Mouse (Mus musculus) T-helper 17 cell (primary cell): ENCODE data around the gene Rai1.

ENCODE experiments used
- in situ Hi-C, 2 experiments: fragments of 300-600 bp; cut with MboI, MseI; formaldehyde crosslinking; loops; 1 replicate in 1 of 2; 2 replicates in 1 of 2; pipeline ENCODE4 v1.15.1; 2025; ENCODE audit warnings: high pct_unique_total_duplicates in 2 of 2

Gene Rai1

DNA sequence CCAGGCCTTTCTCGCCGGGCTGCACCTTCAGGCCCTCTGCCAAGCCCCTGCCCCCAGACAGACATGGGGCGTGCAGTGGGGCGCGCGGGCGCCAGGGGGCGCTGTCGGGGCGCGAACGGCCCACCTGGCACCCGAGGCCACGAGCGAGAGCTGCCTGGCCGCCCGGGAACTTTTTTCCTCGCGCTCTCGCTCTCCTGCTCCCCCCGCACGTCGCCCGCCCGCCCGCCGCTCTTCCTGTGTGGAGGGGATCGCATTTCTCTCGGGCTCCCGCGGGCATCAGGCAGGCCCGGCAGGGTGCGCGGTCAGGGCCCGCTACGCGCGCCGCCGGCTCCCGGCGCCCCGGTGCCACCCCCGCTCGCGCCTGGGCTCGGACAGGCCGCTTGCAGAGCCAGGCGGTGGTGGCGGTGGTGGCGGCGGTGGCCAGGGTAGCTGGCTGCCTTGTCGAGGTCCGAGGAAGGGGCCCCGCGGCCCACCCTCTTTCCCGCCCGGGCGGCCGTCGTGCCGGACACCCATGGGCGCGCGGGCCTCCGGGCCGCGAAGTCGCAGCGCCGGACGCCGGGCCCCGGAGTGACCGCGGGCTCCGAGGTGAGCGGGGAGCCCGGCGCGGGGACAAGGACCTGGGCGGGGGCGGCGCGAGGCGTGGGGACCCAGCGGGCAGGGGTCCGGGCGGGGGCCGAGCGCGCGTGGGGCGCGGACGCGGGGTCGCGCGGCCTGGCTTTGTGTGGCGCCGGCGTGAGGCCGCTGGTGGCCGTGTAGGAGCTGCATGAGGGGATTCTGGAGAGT is at the start of gene Rai1:
Rai1 (plus strand) TSS at position 204 of the 783 bp plus-strand sequence.
- in situ Hi-C loops, result loop anchor here in 1 of 2 experiments (10.0 kb wide), 1 partner anchor 770 kb away; the partner anchor contains the start of gene Tmem11

DNA sequence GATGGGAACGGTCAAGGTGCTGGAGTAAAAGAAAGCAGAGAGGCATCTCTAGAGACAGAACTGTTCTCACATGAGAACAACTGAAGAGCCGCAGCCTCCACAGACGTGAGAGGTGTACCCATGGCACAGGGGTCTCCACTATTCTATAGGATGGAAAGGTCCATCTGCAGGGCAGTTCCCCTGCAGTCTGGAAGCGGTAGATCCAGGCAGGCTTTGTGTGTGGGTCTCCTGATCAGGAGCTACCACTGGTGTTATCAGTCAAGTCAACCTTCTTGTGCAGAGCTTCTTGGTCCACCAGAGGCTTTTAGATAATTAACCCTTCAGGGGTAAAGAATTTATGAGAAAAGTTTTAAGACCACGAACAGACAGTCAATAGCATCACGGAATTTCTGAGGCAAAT is 48.3 kb upstream of the Rai1 start:
- in situ Hi-C loops, result no loop called here

DNA sequence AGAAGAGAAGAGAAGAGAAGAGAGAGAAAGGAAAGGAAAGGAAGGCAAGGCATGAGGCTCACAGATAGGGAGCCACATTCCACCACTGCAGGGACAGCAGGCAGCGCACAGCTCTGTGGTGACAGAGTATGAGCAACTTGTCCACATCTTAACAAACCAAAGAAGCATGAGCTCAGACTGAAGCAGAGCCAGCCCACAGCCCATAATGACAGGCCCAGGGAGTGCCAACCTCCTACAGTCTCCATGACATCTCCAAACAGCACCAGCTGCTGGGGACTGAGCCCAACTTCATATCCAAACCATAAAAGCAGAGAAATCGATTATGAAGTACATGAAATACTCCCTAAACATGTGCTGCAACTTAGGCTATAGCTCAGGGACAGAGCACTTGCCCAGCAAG is 46.8 kb upstream of the Rai1 start:
- in situ Hi-C loops, result no loop called here

DNA sequence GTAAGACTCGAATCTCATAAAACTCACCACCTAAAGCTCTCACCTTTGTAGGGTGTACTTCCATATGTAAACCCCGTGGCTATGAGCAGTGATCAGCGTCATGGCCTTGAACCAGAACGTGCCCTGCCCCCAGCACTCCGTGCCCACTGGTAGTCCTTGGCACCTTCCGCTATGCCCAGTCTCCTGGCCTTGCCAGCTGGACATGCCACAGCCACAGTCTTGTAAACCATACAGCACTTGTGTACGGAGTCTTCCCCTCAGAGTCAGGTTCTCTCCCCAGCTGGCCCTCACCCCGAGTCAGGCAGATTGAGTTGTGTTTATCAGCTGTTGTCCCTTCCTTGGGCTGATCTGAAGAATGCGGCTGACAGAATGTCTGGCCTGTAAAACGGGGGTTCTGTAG is 46.4 kb upstream of the Rai1 start:
- in situ Hi-C loops, result no loop called here

DNA sequence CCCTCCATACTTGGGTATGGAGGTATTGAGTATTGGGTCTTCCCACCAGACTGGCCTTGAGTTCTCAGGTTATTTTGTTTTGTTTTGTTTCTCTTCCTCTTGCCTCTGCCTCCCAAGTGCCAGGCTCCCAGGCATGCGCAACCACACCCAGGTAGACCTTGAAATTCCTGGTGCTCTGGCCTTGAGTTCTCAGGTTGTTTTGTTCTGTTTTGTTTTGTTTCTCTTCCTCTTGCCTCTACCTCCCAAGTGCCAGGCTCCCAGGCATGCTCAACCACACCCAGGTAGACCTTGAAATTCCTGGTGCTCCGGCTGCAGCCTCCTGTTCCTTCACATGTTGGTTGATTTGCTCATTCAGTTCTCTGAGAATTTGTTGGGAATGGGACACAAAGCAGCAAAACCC is 44.8 kb upstream of the Rai1 start:
- in situ Hi-C loops, result no loop called here

DNA sequence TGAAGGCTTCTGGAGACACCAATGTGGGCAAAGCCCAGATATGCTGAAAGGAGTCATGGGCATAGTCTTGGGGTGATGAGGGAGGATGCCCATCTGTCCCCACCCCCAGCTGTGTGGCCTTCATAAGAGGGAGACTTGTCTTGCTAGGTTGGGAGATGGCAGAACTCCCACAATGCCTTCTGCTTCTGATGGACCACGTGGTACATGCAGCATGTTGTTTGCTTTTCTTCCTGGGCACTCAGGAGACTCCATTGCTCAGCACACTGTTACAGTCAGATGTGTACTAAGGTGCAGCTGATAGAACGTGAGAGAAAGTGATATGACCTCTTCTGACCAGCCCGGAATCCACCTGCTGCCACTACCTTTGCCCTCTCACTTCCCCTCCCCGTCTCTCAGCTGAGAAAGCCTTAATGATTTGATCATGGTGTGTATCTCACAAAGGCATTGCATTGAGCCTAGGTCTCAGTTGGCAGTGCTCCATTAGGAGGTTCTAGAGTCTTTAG is 43.3 kb upstream of the Rai1 start:
- in situ Hi-C loops, result no loop called here

DNA sequence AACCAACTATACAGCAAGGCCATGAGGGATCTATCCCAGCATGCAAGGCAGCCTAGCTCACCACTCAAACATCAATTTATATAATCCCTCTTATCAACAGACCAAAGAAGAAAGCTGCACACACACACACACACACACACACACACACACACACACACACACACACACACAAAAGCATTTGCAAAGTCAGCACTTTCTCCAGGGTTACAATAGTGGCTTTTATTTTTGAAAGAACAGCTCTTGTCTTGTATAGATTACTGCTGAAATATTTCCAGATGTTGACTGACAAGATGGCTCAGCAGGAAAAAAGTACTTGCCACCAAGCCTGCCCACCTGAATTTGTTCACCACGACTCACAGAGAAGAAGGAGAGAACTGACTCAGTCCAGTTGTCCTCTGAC is 39.5 kb upstream of the Rai1 start:
- in situ Hi-C loops, result loop anchor here (5.0 kb wide), 2 partner anchors 88 to 188 kb away; no protein-coding TSS in a partner anchor

DNA sequence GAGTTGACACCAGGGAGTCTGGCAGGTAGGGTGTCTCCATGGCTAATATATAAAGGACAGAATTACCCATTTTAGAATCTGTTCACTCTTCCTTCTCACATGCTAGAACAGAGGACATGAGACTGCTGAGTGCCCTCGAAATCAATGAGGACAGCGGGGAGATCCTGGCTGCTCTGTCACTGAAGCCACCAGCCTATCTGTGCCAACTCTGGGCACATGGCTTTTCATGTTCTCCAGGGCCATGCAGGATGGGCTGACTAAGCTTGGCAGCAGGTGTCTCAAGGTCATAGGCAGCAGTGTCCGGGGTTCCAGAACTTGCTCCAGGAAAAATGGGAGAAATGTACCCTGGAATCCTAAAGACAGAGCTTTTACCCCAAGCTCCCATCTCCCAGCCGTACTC is 37.2 kb upstream of the Rai1 start:
- in situ Hi-C loops, result loop anchor here (5.0 kb wide), 2 partner anchors 90 to 190 kb away; no protein-coding TSS in a partner anchor

DNA sequence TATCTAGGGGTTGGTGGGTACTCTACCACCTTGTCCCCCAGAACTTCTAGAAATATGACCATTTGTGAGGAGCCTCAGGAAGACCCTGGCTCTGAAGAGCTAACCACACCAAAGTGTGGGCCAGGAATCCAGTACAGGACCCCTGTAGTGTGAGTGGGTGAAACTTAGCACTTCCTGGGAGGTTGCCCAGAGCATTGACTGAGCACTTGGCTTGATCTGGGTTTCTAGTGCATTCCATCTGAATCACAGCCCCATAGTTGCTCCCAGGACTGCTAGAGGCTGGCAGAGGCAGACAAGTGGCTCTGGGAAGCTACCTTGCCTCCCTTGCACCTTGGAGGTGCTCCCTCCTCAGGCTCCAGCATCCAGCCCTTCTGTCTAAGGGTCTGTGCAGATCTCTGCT is 36.2 kb upstream of the Rai1 start:
- in situ Hi-C loops, result loop anchor here (5.0 kb wide), 2 partner anchors 91 to 191 kb away; no protein-coding TSS in a partner anchor

DNA sequence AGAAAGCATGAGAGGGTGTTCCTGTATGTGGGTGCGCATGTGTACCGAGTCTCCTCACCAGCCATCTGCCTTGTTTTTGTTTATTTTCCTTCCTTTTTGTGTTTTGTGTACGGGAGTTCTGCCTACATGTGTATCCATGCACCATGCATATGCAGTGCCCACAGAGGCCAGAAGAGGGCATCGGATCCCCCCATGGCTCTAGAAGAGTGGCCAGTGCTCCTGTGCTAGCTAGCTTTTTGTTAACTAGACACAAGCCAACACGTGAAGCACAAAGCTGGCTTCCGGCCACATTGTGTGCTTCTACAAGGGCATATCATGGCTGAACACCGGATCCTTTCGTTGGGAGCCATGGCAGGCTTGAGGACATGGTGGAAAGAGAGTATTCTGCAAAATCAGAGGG is 34.2 kb upstream of the Rai1 start:
- in situ Hi-C loops, result loop anchor here in 1 of 2 experiments (5.0 kb wide), 1 partner anchor 98 kb away; no protein-coding TSS in a partner anchor

DNA sequence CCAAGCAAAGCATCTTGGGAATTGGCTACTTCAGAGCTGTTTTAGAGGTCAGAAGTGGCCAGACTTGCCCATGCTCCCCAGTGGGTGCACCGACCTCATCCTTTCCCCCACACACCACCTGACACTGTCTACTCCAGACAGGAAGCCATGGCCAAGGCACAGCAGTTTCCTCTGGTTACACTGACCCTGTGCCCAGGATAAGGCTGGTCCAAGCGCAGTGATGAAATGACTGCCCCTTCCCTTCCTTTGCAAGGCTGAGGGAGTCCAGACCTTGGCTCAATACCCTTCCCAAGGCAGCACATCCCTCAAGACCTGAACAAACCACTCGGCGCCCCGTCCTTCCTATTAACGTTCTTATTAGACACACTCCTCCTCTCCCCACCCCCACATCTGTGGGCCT is 33.6 kb upstream of the Rai1 start:
- in situ Hi-C loops, result loop anchor here in 1 of 2 experiments (5.0 kb wide), 1 partner anchor 99 kb away; no protein-coding TSS in a partner anchor

DNA sequence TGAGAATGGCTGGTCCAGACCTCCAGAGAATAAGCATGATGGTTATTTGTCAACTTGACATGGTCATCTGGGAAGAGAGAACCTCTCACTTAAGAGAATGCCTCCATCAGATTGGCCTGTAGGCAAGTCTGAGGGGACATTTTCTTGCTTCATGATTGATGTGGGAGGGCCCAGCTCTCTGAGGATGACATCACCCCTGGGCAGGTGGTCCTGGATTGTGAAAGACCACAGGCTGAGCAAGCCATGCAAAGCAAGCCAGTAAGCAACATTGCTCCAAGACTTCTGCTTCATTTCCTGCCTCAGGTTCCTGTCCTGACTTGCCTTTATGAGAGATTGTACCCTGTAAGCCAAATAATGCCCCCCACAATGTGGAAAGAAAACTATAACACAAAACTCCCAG is 31.7 kb upstream of the Rai1 start:
- in situ Hi-C loops, result loop anchor here in 1 of 2 experiments (5.0 kb wide), 1 partner anchor 101 kb away; no protein-coding TSS in a partner anchor

DNA sequence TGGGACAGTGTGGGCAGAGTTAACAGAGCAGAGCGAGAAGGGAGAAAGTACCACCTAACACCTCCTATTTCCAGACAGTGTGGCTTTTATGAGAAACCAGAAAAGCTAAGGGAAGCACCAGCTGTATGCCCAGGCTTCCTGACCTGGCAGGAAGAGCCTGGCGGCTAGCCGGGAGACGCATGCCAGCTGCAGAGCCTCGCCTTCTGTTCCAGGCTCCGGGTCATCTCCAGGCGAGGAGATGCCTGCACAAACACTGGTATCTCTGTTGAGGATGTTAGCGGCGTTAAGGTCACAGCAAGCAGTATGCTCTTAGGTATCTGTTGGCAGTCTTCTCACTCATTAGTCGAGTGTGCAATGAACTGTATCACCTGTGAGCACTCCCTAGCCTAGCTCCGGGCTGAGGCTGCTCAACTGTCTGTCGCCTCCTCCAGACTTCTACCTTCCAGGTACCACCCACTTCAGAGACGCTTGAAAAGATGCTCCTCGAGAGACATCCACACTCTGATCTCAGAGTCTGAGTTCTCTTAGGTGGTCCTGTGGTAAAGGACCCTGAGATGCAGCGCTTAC is 30.8 kb upstream of the Rai1 start:
- in situ Hi-C loops, result loop anchor here in 1 of 2 experiments (5.0 kb wide), 1 partner anchor 102 kb away; no protein-coding TSS in a partner anchor

DNA sequence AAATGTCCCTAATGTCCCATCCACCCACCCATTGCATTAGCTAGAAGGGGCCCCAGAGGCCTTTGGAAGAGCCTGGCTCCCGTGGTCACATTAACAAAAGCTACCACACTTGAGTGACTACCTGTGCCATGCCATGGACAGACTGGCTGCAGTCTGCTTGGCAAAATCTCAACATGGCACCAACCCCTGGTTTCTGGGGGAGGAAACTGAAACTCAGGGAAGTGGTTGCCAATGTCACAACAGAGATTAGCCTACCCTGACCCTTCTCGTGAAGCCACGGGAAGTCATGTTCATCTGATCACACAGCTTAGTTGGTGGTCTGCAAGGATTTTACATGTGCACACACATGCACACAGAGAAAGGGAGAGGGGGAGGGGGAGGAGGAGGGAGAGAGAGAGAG is 28.6 kb upstream of the Rai1 start:
- in situ Hi-C loops, result loop anchor here in 1 of 2 experiments (25.0 kb wide), 1 partner anchor 336 kb away; the partner anchor contains the start of genes Atpaf2 and Gid4

DNA sequence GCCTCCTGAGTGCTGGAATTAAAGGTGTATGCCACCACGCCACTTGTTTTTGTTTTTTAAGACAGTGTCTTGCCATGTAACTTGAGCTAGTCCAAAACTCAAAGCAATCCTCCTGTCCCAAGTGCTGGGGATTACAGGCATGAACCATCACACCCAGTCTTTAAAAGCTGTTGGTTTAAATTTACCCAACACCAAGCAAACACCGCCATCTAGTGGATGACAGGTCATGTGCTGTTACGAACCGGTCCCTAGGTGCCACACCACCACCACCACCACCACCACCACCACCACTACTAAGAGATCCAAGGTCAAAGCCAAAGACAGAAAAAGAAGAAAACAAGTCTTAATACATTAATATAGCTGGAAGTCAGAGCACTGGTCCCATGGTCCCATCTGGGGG is 28.0 kb upstream of the Rai1 start:
- in situ Hi-C loops, result loop anchor here in 1 of 2 experiments (25.0 kb wide), 1 partner anchor 336 kb away; the partner anchor contains the start of genes Atpaf2 and Gid4

DNA sequence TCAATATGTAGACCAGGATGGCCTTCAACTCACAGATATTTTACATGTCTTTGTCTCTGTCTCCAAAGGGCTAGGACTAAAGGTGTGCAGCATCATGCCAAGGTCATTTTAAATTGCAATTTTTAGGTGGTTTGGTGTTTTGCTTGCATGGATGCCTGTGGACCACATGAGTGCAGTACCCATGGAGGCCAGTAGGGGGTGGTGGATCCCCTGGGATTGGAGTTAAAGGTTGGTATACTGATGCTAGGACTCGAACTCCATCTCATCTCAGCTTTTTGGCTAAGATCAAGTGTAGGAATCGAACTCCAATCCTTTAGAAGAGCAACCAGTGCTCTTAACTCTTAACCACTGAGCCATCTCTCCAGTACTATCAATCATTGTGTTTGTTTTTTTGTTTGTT is 20.2 kb upstream of the Rai1 start:
- in situ Hi-C loops, result loop anchor here in 1 of 2 experiments (25.0 kb wide), 1 partner anchor 328 kb away; the partner anchor contains the start of genes Atpaf2 and Gid4

DNA sequence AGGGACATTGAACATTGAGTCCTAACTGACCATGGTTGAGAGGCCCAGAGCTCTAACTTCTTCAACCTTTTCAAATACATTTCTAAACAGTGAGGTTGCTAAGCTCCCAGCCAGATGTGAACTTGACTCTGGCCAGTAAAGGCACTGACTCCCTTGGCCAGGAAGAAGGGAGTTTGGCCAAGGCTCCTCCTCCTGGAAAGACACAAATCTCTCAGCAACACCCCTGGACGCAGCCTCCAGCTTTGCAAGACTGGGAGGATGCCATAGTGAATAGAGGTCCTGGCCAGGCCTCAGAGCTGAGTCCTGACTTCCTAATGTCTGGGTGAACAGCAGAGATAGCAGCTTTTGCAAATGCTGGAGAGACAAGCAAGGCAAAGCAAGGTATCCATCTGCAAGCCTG is 18.1 kb upstream of the Rai1 start:
- in situ Hi-C loops, result loop anchor here (5.0 to 25.0 kb wide), 2 partner anchors 111 to 326 kb away; partner anchors contain the start of genes Atpaf2 (in 1 of the 2) and Gid4 (in 1 of the 2)

DNA sequence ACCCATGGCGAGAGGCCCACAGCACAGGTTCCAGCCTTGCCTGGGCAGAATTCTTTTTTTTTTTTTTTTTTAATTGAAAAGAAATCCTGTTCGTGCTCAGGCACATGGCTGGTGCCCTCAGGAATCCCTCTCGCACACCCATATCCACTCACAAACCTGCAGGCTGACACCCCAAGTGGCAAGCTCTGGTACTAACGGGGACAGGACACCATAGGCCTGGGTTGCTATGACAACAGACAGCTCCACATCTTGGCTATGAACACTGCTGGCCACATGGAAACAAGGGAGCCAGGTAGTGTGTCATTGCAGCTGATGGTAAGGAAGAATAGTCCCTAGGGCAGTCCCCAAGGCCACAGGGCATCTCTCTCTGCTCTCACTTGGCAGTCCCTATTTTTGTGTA is 15.9 kb upstream of the Rai1 start:
- in situ Hi-C loops, result loop anchor here (5.0 to 25.0 kb wide), 2 partner anchors 108 to 323 kb away; partner anchors contain the start of genes Atpaf2 (in 1 of the 2) and Gid4 (in 1 of the 2)

DNA sequence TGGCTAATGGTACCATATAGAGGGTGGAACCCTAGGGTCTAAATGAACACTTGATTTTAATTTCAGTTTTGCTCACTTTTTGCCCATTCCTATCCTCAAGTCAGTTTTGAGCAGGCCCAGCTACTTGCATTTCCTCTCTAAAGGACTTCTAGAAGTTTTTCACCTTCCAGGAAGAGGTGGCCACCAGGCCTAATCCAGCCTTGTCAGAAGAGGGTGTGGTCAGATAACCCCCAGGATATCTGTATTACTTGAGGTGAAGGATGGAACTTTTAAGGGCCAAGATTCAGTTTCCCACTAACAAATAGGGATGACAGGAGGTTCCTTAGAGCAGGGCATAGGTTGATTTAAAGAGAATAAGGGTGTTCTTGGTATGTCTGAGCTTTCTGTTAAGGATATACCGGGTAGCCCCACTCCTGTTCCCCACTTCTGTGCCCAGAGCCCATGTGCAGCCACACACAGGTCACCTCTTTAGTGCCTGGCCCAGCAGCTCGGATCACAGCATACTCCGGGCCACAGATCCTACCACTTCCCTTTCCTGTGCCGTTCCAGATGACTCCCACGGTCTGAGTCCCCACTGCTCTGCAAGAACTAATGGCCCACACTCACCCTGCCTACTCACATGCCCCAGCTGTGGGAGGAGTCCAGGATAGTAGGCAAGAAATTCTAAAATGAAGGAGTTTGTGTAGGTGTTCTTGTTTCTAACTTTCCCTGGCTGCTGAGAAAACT is 14.0 kb upstream of the Rai1 start:
- in situ Hi-C loops, result loop anchor here in 1 of 2 experiments (25.0 kb wide), 1 partner anchor 321 kb away; the partner anchor contains the start of genes Atpaf2 and Gid4

DNA sequence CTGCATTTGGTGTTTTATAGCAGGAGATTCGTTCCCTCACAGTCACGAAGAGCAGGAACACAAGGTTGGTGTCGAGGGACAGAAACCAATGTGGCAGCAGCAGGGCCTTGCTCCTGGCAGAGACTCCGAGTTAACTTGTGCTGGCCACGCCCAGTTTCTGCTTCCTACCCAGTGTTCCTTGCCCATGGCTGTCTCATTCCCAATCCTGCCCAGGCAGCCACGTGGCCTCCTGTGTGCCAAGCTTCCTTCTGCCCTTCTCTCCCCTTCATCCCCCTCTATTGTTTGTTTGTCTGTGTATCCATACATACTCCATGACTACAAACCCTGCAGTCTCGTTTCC is 13.4 kb upstream of the Rai1 start:
- in situ Hi-C loops, result loop anchor here in 1 of 2 experiments (25.0 kb wide), 1 partner anchor 321 kb away; the partner anchor contains the start of genes Atpaf2 and Gid4

DNA sequence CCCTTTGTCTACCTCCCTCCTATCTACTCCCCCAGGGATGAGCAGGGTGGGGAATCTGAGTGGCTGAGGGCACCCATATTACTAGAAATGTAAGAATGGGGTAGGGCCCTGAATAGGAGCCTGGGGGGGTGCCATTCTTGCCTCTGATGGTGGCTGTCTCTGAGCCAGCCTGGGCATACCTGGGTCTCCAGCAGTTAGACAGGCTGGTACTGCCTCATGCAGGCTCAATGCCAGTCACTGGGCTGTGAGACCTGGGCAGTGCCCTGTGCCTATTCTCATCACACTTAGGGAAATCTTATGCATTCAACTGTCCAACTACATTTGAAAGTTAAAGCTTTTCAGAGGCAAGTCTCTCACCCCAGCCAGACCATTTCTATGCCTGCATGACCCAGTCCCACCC is 11.6 kb upstream of the Rai1 start:
- in situ Hi-C loops, result loop anchor here in 1 of 2 experiments (25.0 kb wide), 1 partner anchor 319 kb away; the partner anchor contains the start of genes Atpaf2 and Gid4
